Mouse (Mus musculus): Measurements from ENCODE around the gene Eif5a. TPM values are rescaled to one million over a fixed set of nuclear protein-coding genes. Genes with fewer than 3 reads are reported as not detected.

Gene Eif5a
- total RNA-seq (2014; rRNA removed; ENCODE audit: low replicate concordance) (469 and 504 TPM in 2 replicates), polyA plus RNA-seq (2015; fragmentation: Nextera tagmentation; extraction: Ambion mirVana) (961 and 973 TPM in 2 replicates)

- Histone ChIP-seq H3K27ac (ENCODE audit: low read depth) (peak within 1 kb of the TSS; percentile 99), H3K9ac (replicated peaks; ENCODE audit: low read depth, low read length) (peak within 1 kb of the TSS; percentile 93), H3K9me3 (replicated peaks; ENCODE audit: control insufficient read depth, low read length) (no peaks in the 10 kb centered on the region), H3K36me3 (replicated peaks; ENCODE audit: control insufficient read depth, insufficient read depth, low read length) (peaks cover 28% of the 10 kb centered on the region), H3K27me3 (ENCODE audit: control insufficient read depth, insufficient read depth, low read length) (no peaks in the 10 kb centered on the region), H3K4me3 (ENCODE audit: low read depth, low read length) (peak within 1 kb of the TSS; percentile 87), H3K4me1 (ENCODE audit: control insufficient read depth, insufficient read depth) (peaks cover 9% of the 10 kb centered on the region), H3K4me2 (ENCODE audit: low read depth, low read length) (peak within 1 kb of the TSS; percentile 99)
- DNase-seq (ENCODE audit: low spot score) (peak; percentile 100), ATAC-seq (ENCODE audit: insufficient read depth, low read depth) (peak; percentile 94)
- WGBS: under 1% methylated on average over 78 of the region's 78 CpGs
- TF ChIP-seq EP300 (IDR thresholded peaks at IDR 0.05; ENCODE audit: low read depth) (0 out of 2 replicates have a peak, but pooled peaks have one; percentile 61), CTCF (IDR thresholded peaks at IDR 0.05; ENCODE audit: low read depth) (peak; percentile 53)
Observed at GRCm38 (mm10) chr11:69921114-69922011, at the start of gene Eif5a. TSS of gene Eif5a (minus strand) at chr11:69921958.

- Histone ChIP-seq H3K4me3 (ENCODE audit: low read depth, low read length) (no peak overlapping the region), H3K36me3 (replicated peaks; ENCODE audit: control insufficient read depth, insufficient read depth, low read length) (peaks cover 68% of the 10 kb centered on the region), H3K27me3 (ENCODE audit: control insufficient read depth, insufficient read depth, low read length) (peaks cover 14% of the 10 kb centered on the region), H3K9me3 (replicated peaks; ENCODE audit: control insufficient read depth, low read length) (no peaks in the 10 kb centered on the region), H3K4me1 (ENCODE audit: control insufficient read depth, insufficient read depth) (0 out of 2 replicates have a peak, but pooled peaks cover 10% of the 10 kb centered on the region), H3K9ac (replicated peaks; ENCODE audit: low read depth, low read length) (no peak overlapping the region), H3K27ac (ENCODE audit: low read depth) (no peak overlapping the region), H3K4me2 (ENCODE audit: low read depth, low read length) (no peak overlapping the region)
- TF ChIP-seq EP300 (IDR thresholded peaks at IDR 0.05; ENCODE audit: low read depth): no peak
- no peak for TF ChIP-seq CTCF (IDR thresholded peaks at IDR 0.05; ENCODE audit: low read depth)
- ATAC-seq (ENCODE audit: insufficient read depth, low read depth) (no peak), DNase-seq (ENCODE audit: low spot score) (no peak)
- 80% methylated on average over 3 of the region's 3 CpGs for WGBS
Observed at GRCm38 (mm10) chr11:69970775-69971174, 49.0 kb upstream of the Eif5a start.

GRCm38 (mm10) chr11:69970222-69970621 lies 48.5 kb upstream of the Eif5a start:
- ATAC-seq (ENCODE audit: insufficient read depth, low read depth) (no peak), DNase-seq (ENCODE audit: low spot score) (no peak)
- WGBS: 79% methylated on average over 6 of the region's 6 CpGs
- Histone ChIP-seq H3K4me3 (ENCODE audit: low read depth, low read length) (no peak overlapping the region), H3K36me3 (replicated peaks; ENCODE audit: control insufficient read depth, insufficient read depth, low read length) (peaks cover 62% of the 10 kb centered on the region), H3K9me3 (replicated peaks; ENCODE audit: control insufficient read depth, low read length) (no peaks in the 10 kb centered on the region), H3K9ac (replicated peaks; ENCODE audit: low read depth, low read length) (no peak overlapping the region), H3K27ac (ENCODE audit: low read depth) (no peak overlapping the region), H3K27me3 (ENCODE audit: control insufficient read depth, insufficient read depth, low read length) (peaks cover 19% of the 10 kb centered on the region), H3K4me1 (ENCODE audit: control insufficient read depth, insufficient read depth) (0 out of 2 replicates have a peak, but pooled peaks cover 10% of the 10 kb centered on the region), H3K4me2 (ENCODE audit: low read depth, low read length) (no peak overlapping the region)
- TF ChIP-seq EP300 (IDR thresholded peaks at IDR 0.05; ENCODE audit: low read depth) (no peak), CTCF (IDR thresholded peaks at IDR 0.05; ENCODE audit: low read depth) (no peak)

- DNase-seq (ENCODE audit: low spot score) (no peak), ATAC-seq (ENCODE audit: insufficient read depth, low read depth) (no peak)
- Histone ChIP-seq H3K27ac (ENCODE audit: low read depth) (no peak overlapping the region), H3K4me3 (ENCODE audit: low read depth, low read length) (no peak overlapping the region), H3K36me3 (replicated peaks; ENCODE audit: control insufficient read depth, insufficient read depth, low read length) (peaks cover 48% of the 10 kb centered on the region), H3K4me2 (ENCODE audit: low read depth, low read length) (no peak overlapping the region), H3K4me1 (ENCODE audit: control insufficient read depth, insufficient read depth) (0 out of 2 replicates have a peak, but pooled peaks cover 10% of the 10 kb centered on the region), H3K27me3 (ENCODE audit: control insufficient read depth, insufficient read depth, low read length) (peaks cover 33% of the 10 kb centered on the region), H3K9me3 (replicated peaks; ENCODE audit: control insufficient read depth, low read length) (no peaks in the 10 kb centered on the region), H3K9ac (replicated peaks; ENCODE audit: low read depth, low read length) (no peak overlapping the region)
- 79% methylated on average over 4 of the region's 4 CpGs for WGBS
- TF ChIP-seq CTCF (IDR thresholded peaks at IDR 0.05; ENCODE audit: low read depth) (no peak), EP300 (IDR thresholded peaks at IDR 0.05; ENCODE audit: low read depth) (no peak)
Observed at GRCm38 (mm10) chr11:69968793-69969192, 47.0 kb upstream of the Eif5a start.

GRCm38 (mm10) chr11:69966860-69967517 lies 45.2 kb upstream of the Eif5a start:
- Histone ChIP-seq H3K36me3 (replicated peaks; ENCODE audit: control insufficient read depth, insufficient read depth, low read length) (peaks cover 31% of the 10 kb centered on the region), H3K4me3 (ENCODE audit: low read depth, low read length) (peak overlapping the region; percentile 44), H3K4me1 (ENCODE audit: control insufficient read depth, insufficient read depth) (0 out of 2 replicates have a peak, but pooled peaks cover 10% of the 10 kb centered on the region), H3K9ac (replicated peaks; ENCODE audit: low read depth, low read length) (peak overlapping the region; percentile 18; the same call in 1 of the 2 replicates), H3K27me3 (ENCODE audit: control insufficient read depth, insufficient read depth, low read length) (peaks cover 46% of the 10 kb centered on the region), H3K4me2 (ENCODE audit: low read depth, low read length) (peak overlapping the region; percentile 65), H3K27ac (ENCODE audit: low read depth) (no peak overlapping the region), H3K9me3 (replicated peaks; ENCODE audit: control insufficient read depth, low read length) (no peaks in the 10 kb centered on the region)
- WGBS: 33% methylated on average over 17 of the region's 17 CpGs
- ATAC-seq (ENCODE audit: insufficient read depth, low read depth): 0 out of 2 replicates have a peak, but pooled peaks have one; percentile 41
- DNase-seq (ENCODE audit: low spot score): no peak
- TF ChIP-seq CTCF (IDR thresholded peaks at IDR 0.05; ENCODE audit: low read depth): no peak
- TF ChIP-seq EP300 (IDR thresholded peaks at IDR 0.05; ENCODE audit: low read depth): no peak

All from heart, postnatal 0 days (tissue).